Mouse (Mus musculus) kidney, adult 11 months (tissue): Measurements from ENCODE around the gene Foxl1.

Experiments
- DNase-seq: peaks from one replicate; pipeline ENCODE4 v3.0.0; 2022

Foxl1 gene

GRCm38 (mm10) chr8:121170626-121171552 is 43.1 kb downstream of the Foxl1 start:
- no peak for DNase-seq

GRCm38 (mm10) chr8:121172567-121172966 is 44.8 kb downstream of the Foxl1 start:
- DNase-seq = no peak

GRCm38 (mm10) chr8:121174178-121174577 is 46.4 kb downstream of the Foxl1 start:
- DNase-seq = peak; percentile 53

- no peak for DNase-seq
These were observed 47.2 kb downstream of the Foxl1 start for GRCm38 (mm10) chr8:121174721-121175539.

- DNase-seq = no peak
These were observed 47.9 kb downstream of the Foxl1 start for GRCm38 (mm10) chr8:121175540-121176090.

- no peak for DNase-seq
These were observed 48.6 kb downstream of the Foxl1 start for GRCm38 (mm10) chr8:121176291-121176690.
